Mouse (Mus musculus) mature B cell (primary cell): ENCODE results near the gene Lrrc43.
"Not testable (repeated sequence)": the region's sequence is repeated elsewhere in the genome, so short reads cannot be mapped to it uniquely, and the experiment has no call there.

Experiments
- in situ Hi-C: fragments of 300-500 bp; cut with MboI; formaldehyde crosslinking; loops from 2 replicates; pipeline ENCODE4 v1.14.3; 2019

Gene Lrrc43

GRCm38 (mm10) chr5:123489112-123489785 is at the start of gene Lrrc43, which contains the start of gene Il31:
Gene Lrrc43, plus strand, starts transcription at chr5:123489305.
Gene Il31, minus strand, starts transcription at chr5:123489489.
- in situ Hi-C loops, result no loop called here

GRCm38 (mm10) chr5:123439312-123439711 is 49.8 kb upstream of the Lrrc43 start:
- in situ Hi-C loops, result loop anchor here (10.0 kb wide), 1 partner anchor 55 kb away; no protein-coding TSS in a partner anchor

- in situ Hi-C loops, result loop anchor here (10.0 kb wide), 1 partner anchor 55 kb away; no protein-coding TSS in a partner anchor
These were observed 49.2 kb upstream of the Lrrc43 start for GRCm38 (mm10) chr5:123439941-123440340.

- in situ Hi-C loops, result no loop called here
These were observed 48.4 kb upstream of the Lrrc43 start for GRCm38 (mm10) chr5:123440664-123441063.

- in situ Hi-C loops, result no loop called here
These were observed 46.8 kb upstream of the Lrrc43 start for GRCm38 (mm10) chr5:123442283-123442682.

GRCm38 (mm10) chr5:123444069-123444468 is 45.0 kb upstream of the Lrrc43 start:
- in situ Hi-C loops, result no loop called here

- in situ Hi-C loops, result no loop called here
These were observed 44.2 kb upstream of the Lrrc43 start for GRCm38 (mm10) chr5:123444849-123445334.

GRCm38 (mm10) chr5:123451886-123452285 is 37.2 kb upstream of the Lrrc43 start:
- in situ Hi-C loops, result no loop called here

- in situ Hi-C loops, result no loop called here
These were observed 27.7 kb upstream of the Lrrc43 start for GRCm38 (mm10) chr5:123461420-123461819.

GRCm38 (mm10) chr5:123464638-123465037 is 24.5 kb upstream of the Lrrc43 start:
- in situ Hi-C loops, result no loop called here

- in situ Hi-C loops, result no loop called here
These were observed 18.2 kb upstream of the Lrrc43 start for GRCm38 (mm10) chr5:123470784-123471400.

GRCm38 (mm10) chr5:123473817-123474216 is 15.3 kb upstream of the Lrrc43 start:
- in situ Hi-C loops, result no loop called here

GRCm38 (mm10) chr5:123487659-123488395 is 1.3 kb upstream of the Lrrc43 start:
- in situ Hi-C loops, result no loop called here

- in situ Hi-C loops, result no loop called here
These were observed 830 bp downstream of the Lrrc43 start for GRCm38 (mm10) chr5:123489935-123490334.

- in situ Hi-C loops, result loop anchor here (10.0 kb wide), 1 partner anchor 125 kb away; no protein-coding TSS in a partner anchor
These were observed 10.6 kb downstream of the Lrrc43 start for GRCm38 (mm10) chr5:123499717-123500116.

GRCm38 (mm10) chr5:123501973-123502372 is 12.9 kb downstream of the Lrrc43 start:
- in situ Hi-C loops, result loop anchor here (10.0 kb wide), 1 partner anchor 127 kb away; no protein-coding TSS in a partner anchor

GRCm38 (mm10) chr5:123507936-123508723 is 19.0 kb downstream of the Lrrc43 start:
- in situ Hi-C loops, result loop anchor here (10.0 kb wide), 1 partner anchor 133 kb away; no protein-coding TSS in a partner anchor

- in situ Hi-C loops, result loop anchor here (10.0 kb wide), 1 partner anchor 134 kb away; no protein-coding TSS in a partner anchor
These were observed 19.8 kb downstream of the Lrrc43 start for GRCm38 (mm10) chr5:123508921-123509320.

GRCm38 (mm10) chr5:123510160-123510559 is 21.1 kb downstream of the Lrrc43 start, which contains the start of gene B3gnt4:
Gene B3gnt4, plus strand, starts transcription at chr5:123510460.
- in situ Hi-C loops, result no loop called here

- in situ Hi-C loops, result not testable (repeated sequence)
These were observed 22.3 kb downstream of the Lrrc43 start for GRCm38 (mm10) chr5:123511426-123511825.

- in situ Hi-C loops, result no loop called here
These were observed 23.0 kb downstream of the Lrrc43 start for GRCm38 (mm10) chr5:123512102-123512501.
